Mouse (Mus musculus): ENCODE data around the gene Brwd1.

- no peak for TF ChIP-seq CTCF (IDR thresholded peaks at IDR 0.05; ENCODE audit: control insufficient read depth, insufficient read depth, low read length)
- no peak for TF ChIP-seq POLR2A (IDR thresholded peaks at IDR 0.05; ENCODE audit: borderline replicate concordance, control insufficient read depth, low read depth, low read length)
These were observed 47.9 kb downstream of the Brwd1 start for GRCm38 (mm10) chr16:96034473-96034872.
